Mouse (Mus musculus) cerebellum, adult 2 months (tissue): ENCODE measurements around the gene Sel1l3.

ENCODE experiments used
- CTCF ChIP-seq: fragments of 200-500 bp; IDR thresholded peaks from 2 replicates; pipeline ENCODE4 v1.5.1; 2011; ENCODE audit warnings: low read depth, mild to moderate bottlenecking, control low read depth, low read length, moderate library complexity, borderline replicate concordance; ENCODE audit not compliant: insufficient read depth
- POLR2A ChIP-seq: fragments of 200-500 bp; IDR thresholded peaks from 2 replicates; pipeline ENCODE4 v1.6.1; 2011; ENCODE audit warnings: low read length, control low read depth, borderline replicate concordance; ENCODE audit not compliant: insufficient read depth

DNA sequence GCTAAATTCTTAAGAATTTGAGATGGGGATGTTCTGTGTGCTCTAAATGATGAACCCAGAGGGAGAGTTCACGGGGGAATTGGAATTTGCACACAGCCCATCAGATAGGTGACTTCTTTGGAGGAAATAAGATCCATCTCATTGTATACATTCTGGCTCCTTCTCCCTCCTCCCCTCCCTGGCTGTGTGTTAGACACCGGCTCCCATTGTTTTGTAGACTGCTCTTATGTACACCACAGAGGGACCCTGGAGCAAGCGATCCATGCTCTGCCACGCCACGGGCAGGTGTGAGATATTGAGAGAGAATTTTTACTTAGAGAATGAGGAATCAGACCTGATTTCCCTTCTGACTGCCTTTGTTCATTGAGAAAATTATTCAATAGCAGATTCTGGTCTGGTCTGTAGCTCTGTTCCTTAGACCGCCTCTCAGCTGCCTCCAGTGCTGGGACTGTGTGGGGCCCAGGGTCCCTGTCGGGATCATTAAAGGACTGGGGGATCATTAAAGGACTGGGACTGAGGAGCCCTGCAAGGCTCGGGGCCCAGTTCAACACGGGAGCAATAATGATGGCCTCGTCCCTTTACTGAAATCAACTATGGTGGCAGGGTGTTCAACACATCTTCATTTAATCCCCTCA is 67.6 kb downstream of the Sel1l3 start:
- TF ChIP-seq POLR2A (no peak), CTCF (no peak)
